Mouse (Mus musculus): ENCODE data around the gene Mettl7a3.

GRCm38 (mm10) chr15:100379658-100380057 lies 44.9 kb downstream of the Mettl7a3 start:
- TF ChIP-seq CTCF (IDR thresholded peaks at IDR 0.05; ENCODE audit: control insufficient read depth, insufficient read depth, insufficient read length) (no peak), FOSL1 (IDR thresholded peaks at IDR 0.05; ENCODE audit: insufficient read depth, low read length, poor library complexity, severe bottlenecking) (no peak), MYOG (IDR thresholded peaks at IDR 0.05; ENCODE audit: control insufficient read depth, extremely low read depth, insufficient read length) (no peak), USF1 (IDR thresholded peaks at IDR 0.05; ENCODE audit: low read depth) (no peak)
